Mouse (Mus musculus) limb, embryonic 11.5 days (tissue): ENCODE measurements around the gene Maml2. TPM values are rescaled to one million over a fixed set of nuclear protein-coding genes. Genes with fewer than 3 reads are reported as not detected.

Experiments used
- ATAC-seq: fragments of 200-750 bp; cut with Nextera tagmentation; 2 replicates; pipeline ENCODE4 v1.8.0; 2017; ENCODE audit warnings: low read depth; ENCODE audit not compliant: insufficient number of reproducible peaks, low FRiP score, low TSS enrichment
- DNase-seq: peaks from one replicate; pipeline ENCODE4 v3.0.0-alpha.2; 2015; ENCODE audit warnings: low spot score
- H3K27ac ChIP-seq: fragments of 300-500 bp; sonication (generic); replicated peaks from 2 replicates; pipeline ENCODE4 v1.5.1; 2014; ENCODE audit warnings: low read depth, mild to moderate bottlenecking, low read length
- H3K27me3 ChIP-seq: fragments of 300-500 bp; sonication (generic); 2 replicates; pipeline ENCODE4 v1.6.1; 2014; ENCODE audit warnings: mild to moderate bottlenecking, low read length, mixed read lengths; ENCODE audit not compliant: control insufficient read depth, insufficient read depth
- H3K36me3 ChIP-seq: fragments of 300-500 bp; sonication (generic); 2 replicates; pipeline ENCODE4 v1.6.1; 2014; ENCODE audit warnings: mild to moderate bottlenecking, low read length, moderate library complexity, mixed read lengths; ENCODE audit not compliant: control insufficient read depth, insufficient read depth
- H3K4me1 ChIP-seq: fragments of 300-500 bp; sonication (generic); 2 replicates; pipeline ENCODE4 v1.6.1; 2014; ENCODE audit warnings: low read length, mixed read lengths; ENCODE audit not compliant: control insufficient read depth, insufficient read depth
- H3K4me2 ChIP-seq: fragments of 300-500 bp; sonication (generic); 2 replicates; pipeline ENCODE4 v1.6.1; 2014; ENCODE audit warnings: low read depth, mild to moderate bottlenecking, moderate library complexity; ENCODE audit not compliant: severe bottlenecking
- H3K4me3 ChIP-seq: fragments of 300-500 bp; sonication (generic); 2 replicates; pipeline ENCODE4 v1.5.1; 2014; ENCODE audit warnings: low read depth, low read length
- H3K9ac ChIP-seq: fragments of 300-500 bp; sonication (generic); 2 replicates; pipeline ENCODE4 v1.6.1; 2014; ENCODE audit warnings: mild to moderate bottlenecking, low read length
- H3K9me3 ChIP-seq: fragments of 300-500 bp; sonication (generic); 2 replicates; pipeline ENCODE4 v1.6.1; 2016; ENCODE audit warnings: low read length; ENCODE audit not compliant: control insufficient read depth
- WGBS: fragments of 180-500 bp; shearing (Covaris S2); extraction: QIAGEN DNeasy Blood & Tissue Kit; methylation state at CpG from one replicate; pipeline ENCODE4 v1.1.7; 2014; 5-methylcytosine and 5-hydroxymethylcytosine counted together
- polyA plus RNA-seq: library from polyadenylated mRNA; unstranded; fragments of >200 nt; fragmentation: Nextera tagmentation; extraction: Ambion mirVana; gene quantifications from 2 replicates; pipeline ENCODE4 v1.2.1, GENCODE M21; 2014

Maml2 gene
- polyA plus RNA-seq, 1 experiment from 2014 or later, result 9.3 TPM

GRCm38 (mm10) chr9:13673304-13673703 is 375.5 kb downstream of the Maml2 start:
- 88% methylated on average over 2 of the region's 2 CpGs for WGBS

GRCm38 (mm10) chr9:13678026-13678425 is 380.3 kb downstream of the Maml2 start:
- no peaks in the 10 kb centered on the region for H3K36me3 ChIP-seq
- no peak overlapping the region for H3K4me2 ChIP-seq
- no peaks in the 10 kb centered on the region for H3K4me1 ChIP-seq
- H3K9ac ChIP-seq, result no peak overlapping the region
- no peaks in the 10 kb centered on the region for H3K9me3 ChIP-seq
- ATAC-seq (no peak), DNase-seq (no peak)
- H3K4me3 ChIP-seq, result no peak overlapping the region
- H3K27ac ChIP-seq, result no peak overlapping the region
- no peaks in the 10 kb centered on the region for H3K27me3 ChIP-seq
- 89% methylated on average over 2 of the region's 2 CpGs for WGBS

More at GRCm38 (mm10) chr9:13673304-13673703, 375.5 kb downstream of the Maml2 start:
- no peaks in the 10 kb centered on the region for H3K36me3 ChIP-seq
- no peaks in the 10 kb centered on the region for H3K9me3 ChIP-seq
- no peak overlapping the region for H3K27ac ChIP-seq
- no peaks in the 10 kb centered on the region for H3K4me1 ChIP-seq
- H3K27me3 ChIP-seq, result no peaks in the 10 kb centered on the region
- H3K9ac ChIP-seq, result no peak overlapping the region
- H3K4me2 ChIP-seq, result no peak overlapping the region
- DNase-seq (no peak), ATAC-seq (no peak)
- no peak overlapping the region for H3K4me3 ChIP-seq

GRCm38 (mm10) chr9:13679696-13680095 is 381.9 kb downstream of the Maml2 start:
- no peak for ATAC-seq
- 95% methylated on average over 2 of the region's 2 CpGs for WGBS
- no peaks in the 10 kb centered on the region for H3K27me3 ChIP-seq

GRCm38 (mm10) chr9:13681147-13681546 is 383.4 kb downstream of the Maml2 start:
- no peaks in the 10 kb centered on the region for H3K27me3 ChIP-seq
- peak overlapping the region; percentile 53; the same call in 1 of the 2 replicates for H3K27ac ChIP-seq
- no peak for DNase-seq
- no peaks in the 10 kb centered on the region for H3K36me3 ChIP-seq
- H3K9me3 ChIP-seq, result no peaks in the 10 kb centered on the region
- H3K4me2 ChIP-seq, result no peak overlapping the region
- no peak overlapping the region for H3K4me3 ChIP-seq
- no peak overlapping the region for H3K9ac ChIP-seq
- ATAC-seq, result no peak
- 85% methylated on average over 8 of the region's 8 CpGs for WGBS
- no peaks in the 10 kb centered on the region for H3K4me1 ChIP-seq

More at GRCm38 (mm10) chr9:13679696-13680095, 381.9 kb downstream of the Maml2 start:
- no peak overlapping the region for H3K9ac ChIP-seq
- H3K4me1 ChIP-seq, result no peaks in the 10 kb centered on the region
- no peak overlapping the region for H3K4me2 ChIP-seq
- no peak overlapping the region for H3K4me3 ChIP-seq
- no peak for DNase-seq
- H3K9me3 ChIP-seq, result no peaks in the 10 kb centered on the region
- no peaks in the 10 kb centered on the region for H3K36me3 ChIP-seq
- no peak overlapping the region for H3K27ac ChIP-seq

- peak overlapping the region; percentile 53; the same call in 1 of the 2 replicates for H3K27ac ChIP-seq
- ATAC-seq (peak; percentile 65; the same call in 1 of the 2 replicates), DNase-seq (peak; percentile 66)
- no peaks in the 10 kb centered on the region for H3K4me1 ChIP-seq
- H3K27me3 ChIP-seq, result no peaks in the 10 kb centered on the region
- WGBS, result 7% methylated on average over 8 of the region's 8 CpGs
- H3K9ac ChIP-seq, result no peak overlapping the region
- no peaks in the 10 kb centered on the region for H3K9me3 ChIP-seq
- H3K36me3 ChIP-seq, result no peaks in the 10 kb centered on the region
- H3K4me2 ChIP-seq, result no peak overlapping the region
- no peak overlapping the region for H3K4me3 ChIP-seq
Observed at GRCm38 (mm10) chr9:13681581-13682038, 383.9 kb downstream of the Maml2 start.

- H3K4me2 ChIP-seq, result no peak overlapping the region
- ATAC-seq (no peak), DNase-seq (no peak)
- 88% methylated on average over 6 of the region's 6 CpGs for WGBS
- H3K27me3 ChIP-seq, result no peaks in the 10 kb centered on the region
- no peak overlapping the region for H3K4me3 ChIP-seq
- no peak overlapping the region for H3K27ac ChIP-seq
- H3K9ac ChIP-seq, result no peak overlapping the region
- no peaks in the 10 kb centered on the region for H3K4me1 ChIP-seq
- no peaks in the 10 kb centered on the region for H3K9me3 ChIP-seq
- no peaks in the 10 kb centered on the region for H3K36me3 ChIP-seq
Observed at GRCm38 (mm10) chr9:13684327-13684934, 386.7 kb downstream of the Maml2 start.

- Histone ChIP-seq H3K27me3 (no peaks in the 10 kb centered on the region), H3K9ac (no peak overlapping the region), H3K27ac (no peak overlapping the region), H3K36me3 (no peaks in the 10 kb centered on the region), H3K4me3 (no peak overlapping the region), H3K4me2 (no peak overlapping the region), H3K9me3 (no peaks in the 10 kb centered on the region), H3K4me1 (no peaks in the 10 kb centered on the region)
- DNase-seq (peak; percentile 41), ATAC-seq (no peak)
- WGBS, result 91% methylated on average over 19 of the region's 19 CpGs
Observed at GRCm38 (mm10) chr9:13686977-13687659, 389.4 kb downstream of the Maml2 start.

GRCm38 (mm10) chr9:13688997-13689396 is 391.2 kb downstream of the Maml2 start:
- WGBS, result 89% methylated on average over 9 of the region's 9 CpGs
- no peak overlapping the region for H3K27ac ChIP-seq
- no peak overlapping the region for H3K4me3 ChIP-seq
- H3K9me3 ChIP-seq, result no peaks in the 10 kb centered on the region
- no peak overlapping the region for H3K9ac ChIP-seq
- no peaks in the 10 kb centered on the region for H3K27me3 ChIP-seq
- no peak overlapping the region for H3K4me2 ChIP-seq
- H3K4me1 ChIP-seq, result no peaks in the 10 kb centered on the region
- ATAC-seq, result no peak
- H3K36me3 ChIP-seq, result no peaks in the 10 kb centered on the region
- no peak for DNase-seq
